Mouse (Mus musculus) megakaryocyte, adult 5-6 weeks (primary cell): ENCODE results near the gene Mat2b. TPM values are rescaled to one million over a fixed set of nuclear protein-coding genes. Genes with fewer than 3 reads are reported as not detected.

Experiments used
- ATAC-seq: 2 replicates; pipeline ENCODE4 v1.8.0; 2016; ENCODE audit warnings: mild to moderate bottlenecking, inconsistent platforms; ENCODE audit not compliant: poor library complexity, severe bottlenecking
- total RNA-seq, 2 experiments: library from RNA; stranded (forward) in 1 of 2; stranded (reverse) in 1 of 2; fragments of 153-499, 151-499 nt in 1 of 2; fragments of 221-1000, 200-1000 nt in 1 of 2; gene quantifications; 2 replicates each; pipeline versions ENCODE4 v1.2.3 to v1.2.4; 2015 to 2017

Gene Mat2b
- total RNA-seq, 2 experiments from 2014 or later = 68.5 to 71.1 TPM

DNA sequence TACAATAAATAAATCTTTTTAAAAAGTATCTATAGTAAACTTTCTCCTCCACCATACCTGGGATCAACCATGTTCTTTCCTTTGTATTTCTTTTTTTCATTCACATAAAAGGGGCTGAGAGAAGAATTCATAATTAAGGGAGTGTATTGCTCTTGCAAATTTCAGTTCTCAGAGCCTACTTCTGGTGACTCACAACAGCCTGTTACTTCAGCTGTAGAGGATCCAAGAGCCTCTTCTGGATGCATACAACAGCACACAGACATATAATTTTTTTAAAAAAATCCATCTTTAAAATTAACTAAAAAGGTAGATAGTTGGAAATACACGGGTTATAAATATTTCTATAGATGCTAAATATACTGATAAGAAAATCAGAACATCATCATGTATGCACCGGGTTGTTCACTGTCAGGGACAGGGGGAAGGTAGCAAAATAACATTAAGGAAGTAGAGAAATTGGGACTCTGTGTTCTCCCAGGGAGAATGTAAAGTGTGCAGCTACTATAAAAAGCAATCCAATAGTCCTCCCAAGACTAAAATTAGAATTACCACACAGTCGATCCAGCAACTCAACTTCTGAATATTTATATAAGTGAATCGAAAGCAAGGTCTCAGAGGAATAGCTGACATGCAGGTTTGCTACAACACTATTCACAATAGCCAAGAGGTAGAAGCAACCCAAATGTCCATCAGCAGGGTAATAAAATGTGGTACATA lies 19.8 kb downstream of the Mat2b start:
- ATAC-seq = no peak

DNA sequence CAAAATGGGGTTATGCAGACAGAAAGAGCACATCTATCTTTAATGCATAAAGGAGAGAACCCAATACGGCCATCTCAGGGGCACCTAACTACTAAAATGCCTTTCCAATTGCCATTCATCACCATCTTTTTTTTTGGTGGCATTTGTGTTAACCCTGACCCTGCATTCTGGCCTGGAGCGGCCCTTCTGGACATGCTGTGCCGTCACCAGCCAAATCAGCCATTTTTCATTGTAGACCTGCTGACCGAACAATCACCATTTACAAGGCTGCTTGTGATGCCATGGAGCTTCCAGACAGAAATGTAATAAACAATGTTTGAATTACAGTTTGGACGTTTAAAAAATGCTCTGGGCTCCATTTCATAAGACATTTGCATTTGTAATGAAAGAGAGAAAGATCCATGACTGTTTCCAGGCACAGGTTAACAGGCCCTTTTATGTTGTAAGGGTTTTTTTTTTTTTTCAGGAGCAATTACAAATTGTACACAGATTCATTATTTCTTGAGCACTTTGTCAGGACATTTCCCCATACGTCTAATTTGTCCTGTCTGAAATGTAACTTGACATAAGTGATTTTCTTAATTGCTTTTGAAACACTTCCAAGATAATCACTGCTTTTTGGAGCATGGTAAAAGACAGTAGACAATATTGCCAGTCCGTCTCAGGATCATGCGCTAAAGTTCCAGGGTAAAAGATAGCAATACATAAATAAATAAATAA lies 45.1 kb downstream of the Mat2b start:
- ATAC-seq = no peak

GRCm38 (mm10) chr11:40647246-40647645 lies 47.8 kb downstream of the Mat2b start:
- no peak for ATAC-seq

Other genes with a start within 250 kb of the Mat2b start
- gene Hmmr, start 38.2 kb upstream of the Mat2b start, total RNA-seq (2015) = 69.9 and 71.2 TPM in 2 replicates
- gene Hmmr, start 38.2 kb upstream of the Mat2b start, total RNA-seq (2017) = 78.5 and 84.0 TPM in 2 replicates
- 31.9 and 44.9 TPM in 2 replicates for gene Nudcd2, start 38.5 kb upstream of the Mat2b start, total RNA-seq (2015)
- gene Nudcd2, start 38.5 kb upstream of the Mat2b start, total RNA-seq (2017) = 62.8 and 63.0 TPM in 2 replicates
- 86.5 and 89.1 TPM in 2 replicates for gene Ccng1, start 60.1 kb upstream of the Mat2b start, total RNA-seq (2015)
- 72.5 and 74.6 TPM in 2 replicates for gene Ccng1, start 60.1 kb upstream of the Mat2b start, total RNA-seq (2017)